Mouse (Mus musculus) heart, postnatal 0 days (tissue): ENCODE data around the gene Mfap2.

Experiments
- CTCF ChIP-seq: IDR thresholded peaks from 2 replicates; pipeline ENCODE4 v1.5.1; 2016; ENCODE audit warnings: antibody characterized with exemption, control low read depth, low read depth
- EP300 ChIP-seq: IDR thresholded peaks from 2 replicates; pipeline ENCODE4 v1.6.1; 2016; ENCODE audit warnings: antibody characterized with exemption, low read depth

GRCm38 (mm10) chr4:141065123-141065522, 54.9 kb downstream of the Mfap2 start:
- TF ChIP-seq CTCF (peak; percentile 99), EP300 (no peak)
